In genomic region chr11:106957271-106957980, GRCm38 (mm10) we compare ENCODE assay signal across 9 mouse cellular contexts. TPM values are rescaled to one million over a fixed set of nuclear protein-coding genes. Genes with fewer than 3 reads are reported as not detected.
DNase-seq lines count a peak whose midpoint lies in the region; ATAC-seq lines count a peak whose summit lies in the region.
"Had no signal": no experiment of that assay in that cellular context is flagged by ENCODE, and none has a peak within 500 bp of the region (broad histone marks: within the 10 kb centered on the region; RNA-seq: fewer than 3 reads in every experiment).

No protein-coding gene starts in this region.

- ATAC-seq in common myeloid progenitor, adult 5-6 weeks (replicated peaks; ENCODE audit: low read depth, poor library complexity, severe bottlenecking) = peak; percentile 70
- no peak for ATAC-seq in liver, embryonic 15.5 days (ENCODE audit: insufficient read depth)
- no peak for ATAC-seq in forebrain, embryonic 16.5 days
- no peak for ATAC-seq in forebrain, embryonic 15.5 days (replicated peaks)

- no peak overlapping the region for H3K27ac ChIP-seq in liver, embryonic 15.5 days (replicated peaks)
- no peak overlapping the region for H3K27ac ChIP-seq in forebrain, embryonic 16.5 days (ENCODE audit: low read length)
- no peak overlapping the region for H3K27ac ChIP-seq in forebrain, embryonic 15.5 days (replicated peaks)
- H3K27ac ChIP-seq: macrophage had no signal

- H3K9ac ChIP-seq in liver, embryonic 15.5 days = no peak overlapping the region
- no peak overlapping the region for H3K9ac ChIP-seq in forebrain, embryonic 16.5 days (replicated peaks; ENCODE audit: low read depth, low read length)
- no peak overlapping the region for H3K9ac ChIP-seq in forebrain, embryonic 15.5 days (replicated peaks)

- 15% methylated on average over 12 of the region's 12 CpGs for WGBS in liver, embryonic 15.5 days (ENCODE audit: insufficient replicate concordance)
- WGBS in forebrain, embryonic 16.5 days = 86% methylated on average over 12 of the region's 12 CpGs
- 82% methylated on average over 12 of the region's 12 CpGs for WGBS in forebrain, embryonic 15.5 days

- no peaks in the 10 kb centered on the region for H3K9me3 ChIP-seq in liver, embryonic 15.5 days (replicated peaks)
- H3K9me3 ChIP-seq in forebrain, embryonic 16.5 days (ENCODE audit: control insufficient read depth, low read length) = no peaks in the 10 kb centered on the region
- no peaks in the 10 kb centered on the region for H3K9me3 ChIP-seq in forebrain, embryonic 15.5 days

- peaks cover 29% of the 10 kb centered on the region for H3K4me1 ChIP-seq in liver, embryonic 15.5 days (replicated peaks)
- H3K4me1 ChIP-seq in forebrain, embryonic 16.5 days (replicated peaks; ENCODE audit: control insufficient read depth, insufficient read depth, low read length) = no peaks in the 10 kb centered on the region
- no peaks in the 10 kb centered on the region for H3K4me1 ChIP-seq in forebrain, embryonic 15.5 days

- intact Hi-C loops in heart, postnatal 36 days (cut with DNase I) = no loop called here

- no peaks in the 10 kb centered on the region for H3K36me3 ChIP-seq in liver, embryonic 15.5 days (replicated peaks)
- no peaks in the 10 kb centered on the region for H3K36me3 ChIP-seq in forebrain, embryonic 16.5 days (ENCODE audit: control insufficient read depth, insufficient read depth)
- H3K36me3 ChIP-seq in forebrain, embryonic 15.5 days = no peaks in the 10 kb centered on the region

- DNase-seq in right cerebral cortex, postnatal 4 days = peak; percentile 11
- no peak for DNase-seq in right cerebral cortex, adult 2 months (ENCODE audit: low spot score in 2 of 2)
- peak; percentile 84 for DNase-seq in heart, postnatal 36 days
- DNase-seq in thymus, postnatal 14 days = peak; percentile 20

- no peaks in the 10 kb centered on the region for H3K27me3 ChIP-seq in liver, embryonic 15.5 days
- no peaks in the 10 kb centered on the region for H3K27me3 ChIP-seq in forebrain, embryonic 16.5 days (replicated peaks; ENCODE audit: control insufficient read depth, insufficient read depth, low read length)
- H3K27me3 ChIP-seq in forebrain, embryonic 15.5 days = no peaks in the 10 kb centered on the region

- H3K4me2 ChIP-seq in liver, embryonic 15.5 days = peak overlapping the region; percentile 26; the same call in 1 of the 2 replicates
- H3K4me2 ChIP-seq in forebrain, embryonic 16.5 days (ENCODE audit: low read length) = no peak overlapping the region
- no peak overlapping the region for H3K4me2 ChIP-seq in forebrain, embryonic 15.5 days (replicated peaks)

- no peak overlapping the region for H3K4me3 ChIP-seq in liver, embryonic 15.5 days (replicated peaks)
- H3K4me3 ChIP-seq in forebrain, embryonic 16.5 days (replicated peaks; ENCODE audit: low read length) = no peak overlapping the region
- no peak overlapping the region for H3K4me3 ChIP-seq in forebrain, embryonic 15.5 days

RNA-seq across cellular contexts. Expression of gene Smurf2, which starts 36.9 kb away (rescaled TPM):
- 26.2 and 30.2 TPM in 2 replicates for total RNA-seq in common myeloid progenitor, adult 5-6 weeks (2017)
- total RNA-seq in heart, postnatal 36 days (2021) = 10 to 100 TPM; 35.9 to 38.9 TPM
- 2.7 and 3.2 TPM in 2 replicates for polyA plus RNA-seq in liver, embryonic 15.5 days (2015; fragmentation: Nextera tagmentation; extraction: Ambion mirVana)
- 15.0 and 17.4 TPM in 2 replicates for polyA plus RNA-seq in forebrain, embryonic 16.5 days (2015; fragmentation: Nextera tagmentation; extraction: Ambion mirVana)
- polyA plus RNA-seq in forebrain, embryonic 15.5 days (2015; fragmentation: Nextera tagmentation; extraction: Ambion mirVana) = 15.4 and 16.0 TPM in 2 replicates

RNA-seq across cellular contexts. Expression of gene Kpna2, which starts 41.9 kb away (rescaled TPM):
- 199 and 201 TPM in 2 replicates for total RNA-seq in common myeloid progenitor, adult 5-6 weeks (2017)
- 10 to 100 TPM; 60.8 to 67.1 TPM for total RNA-seq in heart, postnatal 36 days (2021)
- polyA plus RNA-seq in liver, embryonic 15.5 days (2015; fragmentation: Nextera tagmentation; extraction: Ambion mirVana) = 246 and 250 TPM in 2 replicates
- 230 and 256 TPM in 2 replicates for polyA plus RNA-seq in forebrain, embryonic 16.5 days (2015; fragmentation: Nextera tagmentation; extraction: Ambion mirVana)
- 262 and 282 TPM in 2 replicates for polyA plus RNA-seq in forebrain, embryonic 15.5 days (2015; fragmentation: Nextera tagmentation; extraction: Ambion mirVana)

Comparison
In these comparisons a context has a peak if more than half of its experiments do, and no peak if none do; other contexts are left out.
1. DNase-seq: peak in right cerebral cortex, postnatal 4 days (single experiment), heart, postnatal 36 days (2 of 2) and thymus, postnatal 14 days (single experiment); none in right cerebral cortex, adult 2 months (0 of 2).